Mouse (Mus musculus) liver, embryonic 13.5 days (tissue): Measurements from ENCODE around the gene Emc4. TPM values are rescaled to one million over a fixed set of nuclear protein-coding genes. Genes with fewer than 3 reads are reported as not detected.

ENCODE experiments used
- ATAC-seq: fragments of 200-750 bp; cut with Nextera tagmentation; 2 replicates; pipeline ENCODE4 v1.8.0; 2017; ENCODE audit warnings: low read depth, mild to moderate bottlenecking, moderate number of reproducible peaks, moderate library complexity
- DNase-seq: peaks from one replicate; pipeline ENCODE4 v3.0.0; 2022
- H3K27ac ChIP-seq: fragments of 300-500 bp; sonication (generic); 2 replicates; pipeline ENCODE4 v1.5.1; 2015; ENCODE audit warnings: moderate library complexity, mild to moderate bottlenecking, inconsistent platforms
- H3K27me3 ChIP-seq: fragments of 300-500 bp; sonication (generic); 2 replicates; pipeline ENCODE4 v1.6.1; 2015; ENCODE audit warnings: mild to moderate bottlenecking, inconsistent platforms
- H3K36me3 ChIP-seq: fragments of 300-500 bp; sonication (generic); 2 replicates; pipeline ENCODE4 v1.6.1; 2015; ENCODE audit warnings: mild to moderate bottlenecking, inconsistent platforms
- H3K4me1 ChIP-seq: fragments of 300-500 bp; sonication (generic); replicated peaks from 2 replicates; pipeline ENCODE4 v1.6.1; 2015; ENCODE audit warnings: inconsistent platforms
- H3K4me2 ChIP-seq: fragments of 300-500 bp; sonication (generic); 2 replicates; pipeline ENCODE4 v1.6.1; 2015; ENCODE audit warnings: inconsistent platforms, mild to moderate bottlenecking, moderate library complexity
- H3K4me3 ChIP-seq: fragments of 300-500 bp; sonication (generic); replicated peaks from 2 replicates; pipeline ENCODE4 v1.5.1; 2015; ENCODE audit warnings: mild to moderate bottlenecking, inconsistent platforms
- H3K9ac ChIP-seq: fragments of 300-500 bp; sonication (generic); 2 replicates; pipeline ENCODE4 v1.6.1; 2015; ENCODE audit warnings: mild to moderate bottlenecking, inconsistent platforms
- H3K9me3 ChIP-seq: fragments of 300-500 bp; sonication (generic); replicated peaks from 2 replicates; pipeline ENCODE4 v1.6.1; 2016; ENCODE audit warnings: inconsistent platforms
- WGBS: fragments of 180-500 bp; shearing (Covaris S2); methylation state at CpG from one replicate; pipeline ENCODE4 v1.1.7; 2015; ENCODE audit not compliant: insufficient replicate concordance; 5-methylcytosine and 5-hydroxymethylcytosine counted together
- polyA plus RNA-seq: library from polyadenylated mRNA; unstranded; fragments of >200 nt; fragmentation: Nextera tagmentation; extraction: Ambion mirVana; gene quantifications from 2 replicates; pipeline ENCODE4 v1.2.1, GENCODE M21; 2015

The Emc4 gene
- polyA plus RNA-seq, 1 experiment from 2014 or later = 48.0 TPM

DNA sequence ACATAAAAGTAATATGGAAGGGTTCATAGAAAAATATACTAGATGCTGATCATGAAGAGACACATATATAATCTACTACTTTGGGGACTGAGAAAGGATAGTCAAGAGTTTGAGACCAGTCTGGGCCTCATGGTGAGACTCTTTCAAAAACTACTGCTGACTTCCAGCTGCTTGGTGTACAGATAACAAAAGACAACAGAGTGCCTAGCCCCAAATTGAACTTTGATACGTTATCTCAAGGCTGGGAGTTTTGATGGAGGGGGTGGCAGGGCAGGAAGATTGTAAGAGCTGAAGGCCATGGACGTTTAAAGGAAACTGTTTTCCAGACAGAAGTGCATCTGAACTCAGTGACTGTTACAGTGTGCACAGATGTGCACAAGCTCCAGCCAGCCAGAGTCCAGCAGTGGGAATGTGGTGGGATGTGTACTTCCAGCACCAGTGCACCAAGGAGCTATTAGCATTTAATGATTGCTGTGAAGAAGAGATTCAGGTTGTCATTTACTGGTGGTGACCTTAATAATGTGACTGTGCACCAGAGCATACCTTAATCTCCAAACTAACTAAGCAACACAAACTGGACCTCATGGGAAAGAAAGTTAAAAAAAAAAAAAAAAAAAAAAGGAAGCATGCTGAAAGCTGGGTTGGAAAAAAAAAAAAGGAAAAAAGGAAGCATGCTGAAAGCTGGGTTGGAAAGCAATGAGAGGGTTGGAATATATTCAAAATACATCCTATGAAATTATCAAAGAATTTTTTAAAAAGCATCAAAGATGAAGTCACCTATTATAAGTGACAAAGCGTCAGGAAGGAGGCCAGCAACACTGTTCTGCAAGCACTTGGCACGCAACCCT is 35.6 kb downstream of the Emc4 start:
- Histone ChIP-seq H3K4me3 (no peak overlapping the region), H3K9me3 (no peaks in the 10 kb centered on the region), H3K9ac (peak overlapping the region; percentile 16; the same call in 1 of the 2 replicates), H3K36me3 (peaks cover 27% of the 10 kb centered on the region), H3K4me1 (peaks cover 43% of the 10 kb centered on the region), H3K27ac (no peak overlapping the region), H3K27me3 (no peaks in the 10 kb centered on the region), H3K4me2 (peak overlapping the region; percentile 7; the same call in 1 of the 2 replicates)
- peak; percentile 11 for DNase-seq
- peak; percentile 63 for ATAC-seq
- 39% methylated on average over 4 of the region's 4 CpGs for WGBS

DNA sequence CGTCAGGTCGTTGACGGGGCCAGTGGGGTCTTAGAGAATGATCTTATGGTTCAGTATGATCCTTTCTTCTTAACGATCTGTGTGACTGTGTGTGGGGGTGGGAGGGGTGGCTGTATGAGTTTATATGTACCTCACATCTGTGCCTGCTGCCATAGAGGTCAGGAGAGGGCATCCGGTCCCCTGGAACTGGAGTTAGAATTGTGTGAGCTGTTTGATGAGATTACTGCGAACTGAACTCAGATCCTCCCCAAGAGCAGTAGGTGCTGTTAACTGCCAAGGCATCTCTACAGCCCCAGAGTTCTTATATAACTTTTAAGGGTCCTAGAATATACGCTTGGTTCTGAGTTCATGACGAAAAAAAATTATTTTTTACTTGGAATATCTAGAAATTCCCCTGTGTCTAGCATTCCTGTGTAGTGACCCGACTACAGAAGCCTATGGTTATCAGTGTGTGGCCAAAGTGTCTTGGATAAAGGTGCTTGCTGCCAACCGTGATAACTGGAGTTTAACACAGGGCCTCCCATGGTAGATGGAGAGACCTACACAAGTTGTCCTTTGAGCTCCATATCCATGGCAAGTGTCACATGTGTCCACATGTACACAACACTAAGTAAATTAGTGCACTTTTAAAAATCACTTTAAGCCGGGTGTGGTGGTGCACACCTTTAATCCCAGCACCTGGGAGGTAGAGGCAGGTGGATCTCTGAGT is 39.6 kb downstream of the Emc4 start:
- Histone ChIP-seq H3K9ac (peak overlapping the region; percentile 13; the same call in 1 of the 2 replicates), H3K4me3 (no peak overlapping the region), H3K27ac (peak overlapping the region; percentile 53), H3K4me1 (peaks cover 43% of the 10 kb centered on the region), H3K9me3 (no peaks in the 10 kb centered on the region), H3K4me2 (peak overlapping the region; percentile 24), H3K36me3 (no peaks in the 10 kb centered on the region), H3K27me3 (no peaks in the 10 kb centered on the region)
- ATAC-seq = peak; percentile 93
- WGBS = 60% methylated on average over 11 of the region's 11 CpGs
- peak; percentile 72 for DNase-seq

DNA sequence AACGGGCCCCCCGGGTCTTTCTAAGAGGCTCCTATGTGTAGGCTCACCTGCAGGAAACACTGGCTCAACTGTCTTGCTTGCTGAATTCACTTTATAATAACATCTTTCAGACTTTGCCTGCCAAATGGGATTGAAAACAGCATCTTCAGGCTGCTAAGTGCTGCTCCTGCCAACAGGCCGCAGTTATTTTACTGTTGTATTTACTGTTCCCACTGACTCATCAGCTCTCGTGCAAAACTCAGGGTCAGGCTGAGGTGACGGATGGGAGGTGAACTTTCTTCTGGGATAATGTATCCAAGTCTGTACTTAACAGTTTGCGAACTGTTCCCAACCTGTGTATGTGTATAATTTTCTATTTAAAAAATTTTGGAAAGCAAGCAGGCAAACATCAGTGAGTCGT is 48.9 kb downstream of the Emc4 start:
- Histone ChIP-seq H3K27me3 (no peaks in the 10 kb centered on the region), H3K4me2 (no peak overlapping the region), H3K9ac (no peak overlapping the region), H3K4me3 (no peak overlapping the region), H3K27ac (no peak overlapping the region), H3K36me3 (no peaks in the 10 kb centered on the region), H3K9me3 (no peaks in the 10 kb centered on the region), H3K4me1 (no peaks in the 10 kb centered on the region)
- DNase-seq (no peak), ATAC-seq (no peak)
- WGBS = 82% methylated on average over 7 of the region's 7 CpGs

DNA sequence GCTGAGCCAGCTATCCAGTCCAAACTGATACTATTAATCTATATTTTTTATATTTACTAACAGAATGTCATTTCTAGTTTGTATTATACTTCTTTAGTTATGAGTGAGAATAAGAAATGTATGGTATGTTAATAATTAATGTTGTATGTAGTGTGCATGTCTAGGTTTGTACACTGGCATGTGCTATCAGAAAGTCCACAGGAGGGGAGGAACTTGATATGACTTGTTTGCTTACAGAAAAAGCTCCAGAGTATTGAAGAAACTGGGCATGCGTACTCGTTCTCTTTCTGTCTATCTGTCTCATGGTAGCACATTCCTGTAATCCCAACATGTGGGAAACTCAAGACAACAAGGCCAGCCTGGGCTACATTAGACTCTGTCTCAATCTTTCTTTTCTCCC is 49.6 kb downstream of the Emc4 start:
- no peak overlapping the region for H3K9ac ChIP-seq
- ATAC-seq (no peak), DNase-seq (no peak)
- H3K4me3 ChIP-seq = no peak overlapping the region
- H3K27ac ChIP-seq = no peak overlapping the region
- H3K27me3 ChIP-seq = no peaks in the 10 kb centered on the region
- no peak overlapping the region for H3K4me2 ChIP-seq
- H3K36me3 ChIP-seq = no peaks in the 10 kb centered on the region
- WGBS = 67% methylated on average over 2 of the region's 2 CpGs
- no peaks in the 10 kb centered on the region for H3K4me1 ChIP-seq
- no peaks in the 10 kb centered on the region for H3K9me3 ChIP-seq

DNA sequence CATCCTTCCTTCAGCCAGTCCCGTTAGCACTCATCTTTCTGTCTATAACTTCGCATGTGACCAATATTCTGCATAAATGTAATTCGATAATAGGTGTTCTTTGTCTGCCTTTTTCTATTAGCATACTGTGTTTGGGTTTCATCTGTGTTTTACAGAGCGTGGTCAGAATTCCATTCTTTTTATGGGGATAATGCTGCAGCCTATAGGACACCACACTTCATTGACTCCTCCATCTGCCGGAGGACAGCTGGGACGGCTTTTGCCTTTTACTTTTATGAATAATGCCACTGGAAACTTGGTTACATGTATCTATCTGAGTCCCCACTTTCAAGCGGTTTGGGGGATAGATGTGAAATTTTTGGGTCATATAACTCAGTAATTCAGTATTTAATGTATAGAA is 52.2 kb downstream of the Emc4 start:
- 79% methylated on average over 7 of the region's 7 CpGs for whole genome bisulfite sequencing
- H3K4me3 ChIP-seq = no peak overlapping the region
- H3K4me1 ChIP-seq = no peaks in the 10 kb centered on the region
- no peak overlapping the region for H3K27ac ChIP-seq
- ATAC-seq (no peak), DNase-seq (no peak)
- H3K9ac ChIP-seq = no peak overlapping the region
- H3K9me3 ChIP-seq = no peaks in the 10 kb centered on the region
- H3K4me2 ChIP-seq = no peak overlapping the region
- no peaks in the 10 kb centered on the region for H3K36me3 ChIP-seq
- H3K27me3 ChIP-seq = no peaks in the 10 kb centered on the region

Other genes with a start within 250 kb of the Emc4 start
- gene Olfr1316, start 233.1 kb downstream of the Emc4 start, polyA plus RNA-seq = not detected in 2 replicates
- not detected in 2 replicates for gene Olfr1317, start 227.7 kb downstream of the Emc4 start, polyA plus RNA-seq
- gene Olfr1318, start 213.8 kb downstream of the Emc4 start, polyA plus RNA-seq = not detected in 2 replicates
- 2.7 and 2.8 TPM in 2 replicates for gene Lpcat4, start 128.6 kb downstream of the Emc4 start, polyA plus RNA-seq
- not detected in 2 replicates for gene Nutm1, start 108.7 kb downstream of the Emc4 start, polyA plus RNA-seq
- gene Nop10, start 106.1 kb downstream of the Emc4 start, polyA plus RNA-seq = 199 and 208 TPM in 2 replicates
- 3.6 and 3.9 TPM in 2 replicates for gene Slc12a6, start 102.2 kb downstream of the Emc4 start, polyA plus RNA-seq
- not detected in 2 replicates for gene Gm21985, start 101.7 kb downstream of the Emc4 start, polyA plus RNA-seq
- gene Katnbl1, start 11.2 kb upstream of the Emc4 start, polyA plus RNA-seq = 21.8 and 29.3 TPM in 2 replicates
- gene Emc7, start 87.0 kb upstream of the Emc4 start, polyA plus RNA-seq = 16.0 and 16.7 TPM in 2 replicates
- not detected in 2 replicates for gene Chrm5, start 112.7 kb upstream of the Emc4 start, polyA plus RNA-seq
- gene Aven, start 124.9 kb upstream of the Emc4 start, polyA plus RNA-seq = 6.2 and 7.5 TPM in 2 replicates